Mouse (Mus musculus) lung, adult 18-20 months (tissue): Measurements from ENCODE around the gene Limk2.

Experiments
- DNase-seq, 2 experiments: peaks; one replicate each; pipeline ENCODE4 v3.0.0; 2022; ENCODE audit warnings: mixed read lengths in 2 of 2

Limk2 gene

GRCm38 (mm10) chr11:3331756-3332642 lies 77.0 kb downstream of the Limk2 start:
- peak; percentile 94 to 95 for DNase-seq

GRCm38 (mm10) chr11:3330991-3331750 lies 77.8 kb downstream of the Limk2 start:
- peak in 1 of 2 experiments; percentile 15 for DNase-seq

DNA sequence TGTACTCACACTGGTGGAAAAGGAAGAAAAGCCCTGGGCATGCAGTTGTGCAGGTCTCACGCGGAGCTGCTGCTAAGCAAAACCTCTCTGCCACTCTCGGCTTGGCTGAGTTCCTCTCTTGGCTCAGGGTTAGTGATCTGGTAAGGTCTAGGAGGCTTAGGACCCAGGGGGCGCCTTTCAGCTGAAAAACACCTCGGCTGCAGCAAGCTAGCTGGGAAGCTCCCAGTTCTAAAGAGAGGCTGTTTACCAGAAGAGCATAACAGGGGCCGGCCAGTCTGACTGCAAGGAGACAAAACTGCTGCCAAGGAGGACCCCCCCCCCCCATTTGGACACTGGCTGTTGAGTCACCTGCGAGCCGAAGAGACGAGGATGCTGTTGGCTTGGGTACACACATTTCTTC lies 78.4 kb downstream of the Limk2 start:
- peak; percentile 87 to 91 for DNase-seq

- DNase-seq = peak in 1 of 2 experiments; percentile 27
Observed at GRCm38 (mm10) chr11:3329891-3330451, 79.0 kb downstream of the Limk2 start, which contains the start of gene Pik3ip1. Gene Pik3ip1 (plus strand): TSS chr11:3330401.

GRCm38 (mm10) chr11:3328806-3329775 lies 79.9 kb downstream of the Limk2 start:
- no peak for DNase-seq

DNA sequence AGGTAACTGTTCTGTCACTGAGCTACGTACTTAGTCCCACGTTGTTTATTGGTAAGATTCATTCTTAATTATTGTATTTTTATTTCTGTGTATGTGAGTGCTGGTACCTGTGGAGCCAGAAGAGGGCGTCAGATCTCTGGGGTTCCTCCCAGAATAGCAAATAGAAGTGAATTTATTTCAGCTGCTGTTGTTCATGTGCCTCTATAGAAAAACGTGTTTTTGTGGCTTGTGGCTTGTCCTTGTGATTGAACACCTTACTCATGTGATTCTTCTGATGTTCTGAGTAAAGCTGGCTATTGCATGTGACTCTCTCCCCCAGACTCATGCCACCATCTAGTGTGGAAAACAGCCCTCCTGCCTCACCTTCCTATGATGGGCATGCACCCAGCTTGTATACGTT lies 80.7 kb downstream of the Limk2 start:
- no peak for DNase-seq

DNA sequence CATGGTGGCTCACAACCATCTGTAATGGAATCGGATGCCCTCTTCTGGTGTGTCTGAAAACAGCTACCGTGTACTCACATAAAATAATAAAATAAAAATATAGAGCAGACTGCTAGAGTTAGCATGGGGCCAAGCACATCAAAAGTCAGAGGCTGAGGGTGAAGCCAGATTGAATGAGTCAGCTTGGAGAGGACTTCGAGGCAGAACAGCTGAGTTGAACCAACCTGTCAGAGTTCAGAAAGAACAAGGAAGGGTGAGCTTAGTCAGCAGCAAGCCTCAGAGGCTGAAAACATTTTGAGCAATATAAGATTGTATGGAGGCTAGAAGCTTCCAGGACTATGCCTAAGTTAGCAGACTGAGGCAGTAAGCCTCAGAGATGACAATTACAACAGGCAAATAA lies 90.7 kb downstream of the Limk2 start:
- DNase-seq = no peak

DNA sequence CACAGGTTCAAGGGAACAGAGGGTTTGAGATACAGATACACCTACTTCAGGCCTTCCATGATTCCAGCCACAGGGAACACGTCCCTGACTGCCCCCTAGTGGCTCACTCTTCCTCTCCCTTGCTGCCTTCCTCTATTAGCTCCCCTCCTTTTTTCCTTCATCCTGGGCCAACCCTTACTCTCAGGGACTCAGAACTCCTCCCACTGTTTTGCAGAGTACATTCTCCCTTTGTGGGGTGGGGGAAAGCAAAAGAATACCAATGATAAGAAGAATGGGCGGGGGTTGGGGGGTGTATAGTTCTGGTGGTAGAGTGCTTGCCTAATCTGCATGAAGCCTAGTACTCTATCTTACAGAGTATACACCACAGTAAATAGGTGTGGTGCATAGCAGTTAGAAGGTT lies 94.8 kb downstream of the Limk2 start:
- DNase-seq = peak; percentile 68 to 79

GRCm38 (mm10) chr11:3313294-3313693 lies 95.7 kb downstream of the Limk2 start:
- no peak for DNase-seq

DNA sequence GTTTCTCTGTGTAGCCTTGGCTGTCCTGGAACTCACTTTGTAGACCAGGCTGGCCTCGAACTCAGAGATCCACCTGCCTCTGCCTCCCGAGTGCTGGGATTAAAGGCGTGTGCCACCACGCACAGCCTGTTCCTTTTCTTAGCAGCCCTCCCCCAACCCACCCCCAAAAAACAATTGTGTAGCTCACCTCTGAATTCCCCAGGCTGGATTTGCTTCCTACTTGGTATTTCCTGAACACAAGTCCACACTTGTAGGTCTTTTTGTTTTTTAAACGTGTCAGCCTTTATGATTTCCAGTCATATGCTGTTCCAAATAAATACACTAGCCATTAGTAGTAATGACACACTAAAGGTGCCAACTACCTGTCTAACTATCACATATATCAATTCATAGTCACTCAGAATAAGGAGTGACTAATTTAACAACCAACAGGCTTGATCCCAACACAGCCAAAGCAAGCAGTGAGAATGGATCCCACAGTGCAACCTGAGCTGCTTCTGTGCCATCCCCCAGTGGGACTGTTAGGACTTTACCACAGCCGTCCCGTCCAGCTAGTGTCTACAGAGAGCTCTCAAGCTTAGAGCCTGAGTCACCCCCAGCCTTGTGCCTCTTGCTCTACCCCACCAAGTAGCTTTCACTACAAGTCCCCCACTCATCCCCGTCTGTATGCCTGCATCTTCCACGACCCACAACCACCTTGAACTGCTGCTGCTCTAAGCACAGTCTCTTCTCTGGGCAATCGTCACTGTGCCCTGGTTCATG lies 97.2 kb downstream of the Limk2 start:
- DNase-seq = no peak

DNA sequence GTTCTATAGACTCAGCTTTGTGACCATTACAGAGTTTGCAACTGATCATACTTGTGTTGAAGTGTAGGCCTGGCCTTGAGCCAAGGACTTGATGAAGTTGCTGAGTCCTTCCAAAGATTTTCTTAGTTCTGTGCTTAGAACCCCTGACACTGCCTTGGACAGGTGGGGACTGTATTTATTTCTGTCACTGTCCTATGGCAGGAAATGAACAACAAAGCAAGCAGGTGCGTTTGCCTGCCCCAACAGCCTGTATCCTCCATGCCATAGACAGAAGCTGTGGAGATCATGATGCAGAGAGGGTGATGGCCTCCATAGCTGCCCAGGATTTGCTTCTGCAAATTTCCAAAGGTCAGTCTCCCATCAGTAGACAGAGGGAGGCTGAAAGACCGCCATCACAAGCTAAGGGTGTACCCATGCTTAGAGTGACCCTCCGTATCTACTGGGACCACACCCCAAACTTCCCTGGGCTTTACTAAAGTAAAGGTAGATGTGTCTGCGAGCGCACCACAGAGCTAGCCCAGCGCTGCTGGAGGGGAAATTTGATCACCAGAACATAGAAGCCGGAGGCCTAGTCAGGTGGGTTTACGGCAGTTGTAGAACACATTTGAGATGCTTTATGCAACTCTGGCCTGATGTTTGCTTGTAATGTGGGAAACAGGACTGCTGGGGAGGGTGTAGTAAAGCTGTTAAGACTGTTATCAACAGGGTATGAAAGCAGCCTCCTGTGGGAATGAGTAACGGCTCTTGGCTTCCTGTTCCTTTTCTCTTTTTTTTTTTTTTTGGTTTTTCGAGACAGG lies 98.0 kb downstream of the Limk2 start:
- no peak for DNase-seq

DNA sequence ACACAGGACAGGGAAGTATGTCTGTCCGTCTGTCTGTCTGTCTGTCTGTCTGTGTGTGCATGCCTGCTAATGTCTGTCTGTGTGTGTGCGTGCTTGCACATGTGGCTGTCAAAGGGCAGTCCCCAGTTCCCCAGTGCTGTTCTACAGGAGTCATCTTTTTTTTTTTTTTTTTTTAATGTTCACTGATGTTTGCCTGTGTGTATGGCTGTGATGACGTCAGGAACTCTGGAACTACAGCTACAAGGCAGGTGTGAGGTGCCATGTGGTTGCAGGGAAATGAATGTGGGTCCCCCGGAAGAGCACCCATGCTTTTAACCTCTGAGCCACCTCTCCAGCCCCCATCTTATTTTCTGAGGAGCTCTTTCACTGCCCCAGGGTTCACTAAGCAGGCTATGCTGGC lies 99.1 kb downstream of the Limk2 start:
- no peak for DNase-seq

- no peak for DNase-seq
Observed at GRCm38 (mm10) chr11:3307875-3308274, 101.1 kb downstream of the Limk2 start.

DNA sequence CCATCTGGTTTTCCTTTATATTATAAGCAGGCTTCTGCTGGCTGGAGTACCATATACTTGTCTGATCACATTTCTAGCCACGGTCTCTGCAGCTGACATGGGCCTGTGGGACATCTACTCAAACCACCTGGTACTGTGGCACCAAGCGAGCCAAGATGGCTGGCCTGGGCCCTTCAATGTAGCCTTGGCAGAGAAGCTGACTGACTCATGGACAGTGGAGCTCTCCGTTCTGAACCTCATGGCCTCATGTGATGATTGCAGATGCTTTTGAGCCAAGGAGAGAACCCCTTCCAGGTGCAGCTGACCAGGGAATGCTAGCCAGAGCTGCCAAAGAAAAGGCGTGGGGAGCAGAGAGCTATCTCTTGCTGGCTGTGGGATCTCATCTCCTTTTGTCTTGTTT lies 103.2 kb downstream of the Limk2 start:
- DNase-seq = no peak

GRCm38 (mm10) chr11:3302792-3303191 lies 106.2 kb downstream of the Limk2 start:
- DNase-seq = peak; percentile 59 to 82

- DNase-seq = no peak
Observed at GRCm38 (mm10) chr11:3302385-3302784, 106.6 kb downstream of the Limk2 start.

DNA sequence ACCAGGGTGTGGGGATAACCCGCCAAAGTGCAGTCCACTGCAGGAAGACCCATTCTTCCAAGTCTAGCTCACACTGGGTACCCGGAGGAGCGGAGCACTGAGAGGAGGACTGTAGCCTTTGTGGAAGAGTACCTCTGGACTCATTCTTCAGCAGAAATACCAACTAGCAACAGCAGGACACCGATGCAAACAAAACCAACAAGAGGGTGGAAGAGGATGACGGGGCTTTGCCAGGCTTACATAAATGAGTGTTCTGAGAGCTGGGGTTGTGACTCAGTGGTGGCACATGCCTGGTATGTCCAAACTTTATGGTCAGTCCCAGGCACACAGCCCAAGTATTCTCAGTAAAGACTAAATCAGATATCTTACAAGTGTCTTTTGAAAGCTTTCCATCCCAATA lies 107.9 kb downstream of the Limk2 start:
- no peak for DNase-seq

DNA sequence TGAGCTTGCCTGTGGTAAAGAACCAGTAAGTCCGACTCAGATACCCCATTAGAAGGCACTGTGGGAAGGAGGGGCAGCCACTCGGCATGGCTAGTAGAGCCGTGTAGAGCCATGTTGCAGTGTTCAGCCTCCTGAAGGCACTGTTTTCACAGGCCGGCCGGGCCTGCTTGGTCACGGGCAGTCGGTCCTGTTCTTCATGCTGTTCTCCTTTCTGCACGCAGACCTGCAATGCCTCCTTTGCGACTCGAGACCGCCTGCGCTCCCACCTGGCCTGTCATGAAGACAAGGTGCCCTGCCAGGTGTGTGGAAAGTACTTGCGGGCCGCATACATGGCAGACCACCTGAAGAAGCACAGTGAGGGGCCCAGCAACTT lies 110.2 kb downstream of the Limk2 start:
- no peak for DNase-seq

DNA sequence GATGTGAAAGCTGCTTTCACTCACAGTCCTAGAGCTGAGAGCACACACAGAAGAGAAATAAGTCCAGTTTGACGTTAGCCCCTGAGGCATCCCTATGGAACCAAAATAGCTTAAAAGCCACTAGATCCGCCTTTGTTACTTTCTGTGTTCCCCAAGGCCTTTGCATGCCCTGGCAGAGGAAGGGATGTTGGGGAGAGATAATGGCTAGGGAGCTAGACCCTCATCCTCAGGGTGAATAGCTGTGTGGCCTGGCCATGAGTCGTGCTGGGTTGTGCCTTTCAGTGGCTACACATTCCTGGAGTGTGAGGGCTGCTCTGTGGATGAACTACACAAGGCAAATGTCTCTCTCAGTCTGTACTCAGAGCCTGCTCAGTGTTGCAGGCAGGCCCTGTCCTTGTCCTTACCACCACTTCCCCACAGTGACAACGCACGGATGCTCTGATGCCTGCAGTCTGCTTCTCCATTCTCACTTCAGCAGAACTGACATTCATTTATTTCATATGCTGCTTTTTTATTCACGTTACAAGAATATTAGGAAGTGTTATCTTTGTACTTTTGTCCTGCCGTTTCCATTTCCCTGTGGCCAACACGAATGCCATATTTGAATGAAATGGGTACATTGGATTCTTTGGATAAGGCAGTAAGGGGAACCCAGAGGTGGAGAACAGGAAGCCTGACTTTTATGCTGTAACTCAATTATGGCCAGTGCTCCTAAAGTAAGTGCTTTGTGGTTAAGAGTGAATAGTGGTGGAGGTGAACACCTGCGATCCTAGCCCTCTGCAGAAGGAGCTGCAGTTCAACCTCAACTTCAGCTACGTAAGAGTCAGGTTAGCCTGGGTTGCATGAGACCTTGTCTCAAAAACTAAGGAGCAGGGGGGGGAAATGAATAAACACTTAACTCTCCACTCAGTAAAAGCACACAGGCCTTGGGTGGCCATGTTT lies 110.8 kb downstream of the Limk2 start:
- DNase-seq = no peak

DNA sequence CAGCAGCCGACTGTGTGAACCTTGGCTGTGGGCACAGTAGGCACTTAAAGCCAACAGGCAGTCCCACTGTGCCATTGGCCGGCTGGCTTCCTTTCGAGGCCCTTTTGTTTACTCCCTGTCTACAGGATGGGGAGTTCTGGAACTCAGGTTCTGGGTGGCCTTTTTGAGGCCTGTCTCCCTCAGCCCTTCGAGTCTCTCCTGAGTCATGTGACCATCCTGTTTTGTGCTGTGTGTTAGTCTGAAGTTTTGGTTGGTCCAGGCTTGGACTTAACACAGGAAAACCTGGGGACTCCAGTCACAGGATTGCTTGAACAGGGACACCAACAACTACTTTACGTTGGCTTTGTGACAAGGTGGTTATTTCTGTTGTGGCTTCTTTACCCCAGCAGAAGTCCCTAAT lies 112.9 kb downstream of the Limk2 start:
- DNase-seq = no peak
